Mouse (Mus musculus): ENCODE measurements around the gene Tnrc6c. TPM values are rescaled to one million over a fixed set of nuclear protein-coding genes. Genes with fewer than 3 reads are reported as not detected.

Tnrc6c gene
- total RNA-seq, 2 experiments from 2014 or later = 67.5 to 75.6 TPM

DNA sequence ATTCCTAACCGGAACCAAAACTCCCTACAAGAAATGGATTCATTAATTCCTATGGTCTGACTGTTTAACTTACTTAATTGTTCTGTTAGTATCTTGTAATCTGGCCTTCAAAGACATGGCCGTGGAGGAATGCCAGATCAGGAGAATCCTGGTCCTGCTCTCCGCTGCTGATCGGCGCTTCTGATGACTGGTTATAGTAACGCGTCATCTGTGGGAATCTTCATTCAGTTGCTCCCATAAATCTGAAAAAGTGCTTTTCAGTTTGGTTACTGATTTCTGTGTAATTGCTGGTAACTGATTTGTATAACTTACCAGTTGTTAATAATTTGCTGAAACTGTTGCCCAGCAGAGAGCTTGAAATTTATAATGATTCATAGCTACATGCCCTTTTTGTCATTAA lies 77.4 kb downstream of the Tnrc6c start:
- no peak for DNase-seq

DNA sequence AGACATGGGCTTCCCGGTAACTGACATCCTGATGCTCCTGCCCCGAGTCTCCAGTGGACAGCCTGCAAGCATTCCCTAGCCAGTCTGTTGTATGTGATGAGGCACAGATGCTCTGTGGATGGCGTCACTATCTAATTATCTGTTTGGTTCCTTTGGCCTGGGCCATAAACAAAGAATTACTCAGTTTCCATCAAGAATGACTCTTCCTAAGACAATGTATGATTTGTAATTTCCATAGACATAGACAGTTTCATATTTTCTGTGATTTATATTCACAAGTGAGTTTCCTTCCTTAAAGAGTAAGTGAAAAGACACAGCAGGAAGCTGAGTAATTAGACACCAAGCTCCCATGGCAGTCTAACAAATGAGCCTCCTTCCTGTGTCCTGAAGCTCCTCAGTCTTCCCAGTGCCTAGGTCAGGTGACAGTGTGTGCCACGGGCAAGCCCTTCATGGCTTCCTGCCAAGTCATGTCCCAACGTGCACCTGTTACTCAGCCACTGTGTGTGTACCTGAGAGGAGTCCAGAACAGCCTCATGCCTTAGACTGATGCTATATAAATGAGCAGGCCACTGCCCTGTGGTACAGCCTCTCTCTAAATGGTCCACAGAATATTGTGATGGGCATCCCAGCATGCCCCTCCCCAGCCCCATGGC lies 82.1 kb downstream of the Tnrc6c start:
- DNase-seq = no peak

DNA sequence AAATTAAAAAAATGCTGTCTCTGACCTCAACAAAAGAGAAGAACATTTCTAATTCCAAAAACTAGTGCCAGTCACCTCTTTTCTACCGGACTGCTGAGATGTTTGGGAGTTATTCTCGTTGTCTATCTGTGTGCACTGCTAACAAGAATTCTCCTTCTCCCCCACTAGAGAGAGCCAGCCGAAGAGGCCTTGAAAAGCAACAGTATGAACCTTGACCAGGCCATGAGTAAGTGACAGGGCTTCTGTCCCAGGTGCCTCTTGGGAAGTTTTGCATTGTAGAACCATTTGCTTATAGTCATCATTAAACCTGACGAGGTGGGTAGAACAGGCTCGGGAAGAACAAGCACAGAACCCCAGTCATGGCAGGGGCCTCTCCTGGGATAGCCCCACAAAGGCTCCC lies 84.0 kb downstream of the Tnrc6c start:
- DNase-seq = no peak

DNA sequence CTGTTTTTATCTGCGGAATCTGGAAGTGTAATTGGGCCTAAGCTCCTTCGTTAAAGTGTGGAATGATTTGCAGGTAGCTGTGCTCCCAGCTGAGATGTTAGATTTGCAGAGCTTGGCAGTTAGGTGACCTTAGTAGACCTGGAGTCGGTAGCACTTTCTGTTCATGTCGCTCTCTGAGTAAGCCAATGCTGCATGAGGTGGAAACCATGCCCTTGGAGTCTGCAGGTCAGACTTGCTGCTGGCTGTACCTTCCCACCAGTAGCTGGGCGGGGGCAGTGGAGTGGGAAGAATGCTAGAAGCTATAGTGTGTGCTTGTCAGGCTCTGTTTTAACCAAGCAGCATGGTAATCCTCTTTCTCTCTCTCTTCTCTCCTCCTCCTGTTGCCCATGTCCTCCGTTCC lies 87.0 kb downstream of the Tnrc6c start:
- DNase-seq = no peak

DNA sequence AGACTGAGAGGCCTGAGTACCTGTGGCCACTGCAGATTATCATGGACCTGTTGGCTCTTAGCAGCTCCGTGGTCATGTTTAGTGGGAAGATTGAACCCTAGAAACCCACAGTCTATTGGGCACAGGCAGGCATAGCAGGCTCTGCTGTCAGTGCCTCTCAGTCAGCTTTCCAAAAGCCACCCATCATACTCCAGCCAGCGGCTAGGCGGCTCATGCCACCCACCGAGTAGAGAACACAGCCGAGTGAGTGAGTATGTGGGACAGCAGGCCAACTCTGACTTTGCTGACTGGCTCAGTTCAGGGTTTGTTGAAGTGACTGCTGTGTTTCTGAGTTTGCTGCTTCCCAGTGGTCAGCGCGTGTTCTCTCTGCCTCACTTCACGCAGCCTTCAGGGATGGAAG lies 88.2 kb downstream of the Tnrc6c start:
- DNase-seq = no peak

DNA sequence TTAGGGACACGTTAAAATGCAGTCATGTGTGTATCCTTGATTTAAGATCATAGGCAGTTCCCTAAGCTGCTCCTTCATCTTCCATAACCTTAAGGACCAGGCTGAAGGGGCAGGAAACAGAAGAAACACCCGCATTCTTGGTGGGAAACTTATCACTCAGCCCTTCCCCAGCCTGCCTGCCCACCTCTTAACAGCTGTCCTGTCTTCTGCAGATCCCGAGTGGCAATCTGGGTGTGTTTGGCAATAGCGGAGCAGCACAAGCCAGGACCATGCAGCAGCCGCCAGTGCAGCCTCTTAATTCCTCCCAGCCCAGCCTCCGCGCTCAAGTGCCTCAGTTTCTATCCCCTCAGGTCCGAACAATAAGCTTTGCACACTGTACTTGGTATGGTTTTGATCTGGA lies 88.6 kb downstream of the Tnrc6c start:
- no peak for DNase-seq

DNA sequence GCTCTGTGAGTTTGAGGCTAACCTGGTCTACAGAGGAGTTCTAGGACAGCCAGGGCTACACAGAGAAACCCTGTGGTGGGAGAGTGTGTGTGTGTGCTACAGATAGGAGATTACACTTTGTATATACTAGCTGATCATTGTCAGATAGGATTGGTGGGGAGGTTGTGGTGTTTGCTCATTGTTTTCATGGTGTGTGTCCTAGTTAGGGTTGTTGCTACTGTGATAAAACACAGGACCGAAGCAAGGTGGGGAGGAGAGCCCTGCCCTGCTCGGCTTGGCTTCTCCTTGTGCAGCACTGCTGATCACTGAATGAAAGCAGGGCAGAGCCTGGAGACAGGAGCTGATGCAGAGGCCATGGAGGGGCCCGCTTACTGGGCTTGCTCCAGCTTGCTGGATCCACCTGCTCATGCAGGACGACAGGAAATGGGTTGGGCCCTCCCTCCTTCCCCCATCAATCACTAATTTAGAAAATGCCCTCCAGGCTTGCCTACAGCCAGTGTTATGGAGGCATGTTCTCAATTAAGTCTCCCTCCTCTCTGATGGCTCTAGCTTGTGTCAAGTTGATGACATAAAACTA lies 89.5 kb downstream of the Tnrc6c start:
- DNase-seq = no peak

DNA sequence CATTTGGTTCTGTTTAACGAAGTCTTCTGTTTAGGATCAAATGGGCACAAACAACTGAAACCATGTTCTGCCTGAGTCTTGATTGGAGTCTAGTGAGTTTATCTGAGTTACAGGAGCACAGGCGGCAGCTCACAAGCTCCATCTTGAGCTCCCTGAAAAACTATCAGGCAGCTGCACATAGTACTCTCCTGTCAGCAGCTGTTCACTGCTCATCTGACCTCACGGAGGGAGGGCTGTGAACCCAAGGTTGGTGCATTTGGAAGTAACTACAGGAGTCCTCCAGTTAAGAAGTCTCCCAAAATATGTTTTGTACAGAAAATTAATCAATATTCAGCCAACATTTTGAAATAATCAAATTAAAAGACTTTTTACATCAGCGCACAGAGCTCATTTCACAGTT lies 94.5 kb downstream of the Tnrc6c start:
- DNase-seq = no peak

DNA sequence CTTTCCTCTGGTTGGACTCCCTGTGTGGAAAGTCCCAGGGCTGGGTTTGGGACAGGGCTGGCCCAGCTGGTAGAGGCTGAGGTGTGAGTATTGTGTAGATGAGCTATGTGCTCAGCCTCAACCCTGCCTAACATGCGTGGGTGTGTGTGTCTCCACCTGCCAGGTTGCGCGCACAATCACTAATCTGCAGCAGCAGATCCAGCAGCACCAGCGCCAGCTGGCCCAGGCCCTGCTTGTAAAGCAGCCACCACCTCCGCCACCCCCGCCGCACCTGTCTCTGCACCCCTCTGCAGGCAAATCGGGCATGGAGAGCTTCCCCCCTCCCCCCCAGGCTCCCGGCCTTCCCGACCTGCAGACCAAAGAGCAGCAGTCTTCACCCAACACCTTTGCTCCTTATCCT lies 95.3 kb downstream of the Tnrc6c start:
- DNase-seq = peak; percentile 84 to 86

DNA sequence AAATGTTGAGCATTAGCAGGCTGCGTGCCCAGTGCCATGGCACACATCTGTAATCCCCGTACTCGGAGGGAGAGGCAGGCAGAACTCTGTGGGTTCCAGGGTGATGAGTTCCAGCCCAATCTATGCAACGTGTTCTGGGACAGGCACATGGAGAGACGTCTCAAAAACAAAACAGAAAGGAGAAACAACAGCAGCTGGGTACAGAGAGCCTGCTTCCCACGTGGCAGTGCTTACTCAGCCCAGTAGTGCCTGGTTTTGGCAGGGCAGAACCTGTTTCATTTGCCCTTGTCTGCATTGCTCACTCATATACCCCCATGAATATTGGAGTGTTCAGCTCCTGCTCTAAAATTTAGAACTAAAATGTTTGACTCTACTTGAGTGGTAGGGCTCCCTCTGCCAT lies 97.5 kb downstream of the Tnrc6c start:
- no peak for DNase-seq

DNA sequence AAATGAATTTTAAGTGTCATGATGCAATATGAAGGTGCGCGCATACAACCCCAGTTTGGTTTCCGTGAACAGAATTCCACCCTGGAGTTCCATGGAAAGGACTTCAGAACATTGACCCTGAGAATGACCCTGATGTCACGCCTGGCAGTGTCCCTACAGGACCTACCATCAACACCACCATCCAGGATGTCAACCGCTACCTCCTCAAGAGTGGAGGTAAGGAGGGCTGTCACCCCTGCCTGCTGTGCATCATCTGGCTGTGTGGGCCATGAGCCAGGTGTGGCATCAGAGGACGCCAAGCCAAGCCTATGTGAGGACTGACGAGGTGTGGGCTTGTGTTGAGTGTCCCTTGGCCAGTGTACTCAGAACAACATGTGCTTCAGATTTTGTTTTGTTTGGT lies 101.8 kb downstream of the Tnrc6c start:
- no peak for DNase-seq

DNA sequence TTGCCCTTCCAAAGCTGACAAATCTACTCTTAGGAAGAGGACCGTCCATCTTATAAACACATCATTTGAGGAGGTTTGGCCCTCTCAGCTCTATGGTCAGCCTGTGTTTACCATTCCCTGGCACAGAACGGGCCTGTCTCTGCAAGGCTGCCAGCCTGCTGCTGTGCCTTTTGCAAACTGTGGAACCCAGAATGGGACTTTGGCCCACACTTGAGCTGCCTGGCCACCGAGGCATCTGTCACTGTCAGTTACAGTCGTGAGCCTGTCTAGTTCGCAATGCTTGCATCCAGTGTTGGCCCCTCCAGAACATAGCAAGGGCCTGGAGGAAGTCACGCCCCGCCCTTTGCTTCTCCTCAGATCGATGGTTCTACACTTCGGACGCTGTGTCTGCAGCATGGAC lies 105.2 kb downstream of the Tnrc6c start:
- DNase-seq = no peak

DNA sequence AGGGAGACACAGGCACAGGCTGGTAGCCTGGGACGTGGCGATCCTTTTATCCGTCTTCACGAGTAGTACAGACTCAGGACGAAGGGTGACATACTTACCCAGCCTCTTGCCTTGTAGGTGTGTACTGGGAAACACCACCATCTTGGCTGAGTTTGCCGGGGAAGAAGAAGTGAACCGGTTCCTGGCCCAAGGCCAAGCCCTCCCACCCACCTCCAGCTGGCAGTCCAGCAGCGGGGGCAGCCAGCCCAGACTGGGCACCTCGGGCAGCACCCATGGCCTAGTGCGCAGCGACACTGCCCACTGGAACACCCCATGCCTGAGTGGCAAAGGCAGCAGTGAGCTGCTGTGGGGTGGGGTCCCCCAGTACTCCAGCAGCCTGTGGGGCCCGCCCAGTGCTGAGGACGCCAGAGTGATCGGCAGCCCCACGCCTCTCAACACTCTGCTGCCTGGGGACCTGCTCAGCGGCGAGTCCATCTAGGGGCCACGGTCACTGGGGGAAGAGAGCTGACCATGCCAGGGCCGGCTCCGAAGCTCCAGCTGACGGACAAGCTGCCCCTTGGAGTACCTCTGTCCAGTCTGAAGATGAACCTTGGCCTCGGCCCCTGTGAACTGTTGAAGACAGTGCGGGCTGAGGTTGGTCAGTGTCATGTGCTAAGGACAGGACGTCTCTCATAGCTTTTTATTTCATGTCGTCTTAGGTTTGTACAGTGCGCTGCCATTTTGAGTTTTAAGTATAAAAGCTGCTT lies 106.5 kb downstream of the Tnrc6c start:
- DNase-seq = no peak

DNA sequence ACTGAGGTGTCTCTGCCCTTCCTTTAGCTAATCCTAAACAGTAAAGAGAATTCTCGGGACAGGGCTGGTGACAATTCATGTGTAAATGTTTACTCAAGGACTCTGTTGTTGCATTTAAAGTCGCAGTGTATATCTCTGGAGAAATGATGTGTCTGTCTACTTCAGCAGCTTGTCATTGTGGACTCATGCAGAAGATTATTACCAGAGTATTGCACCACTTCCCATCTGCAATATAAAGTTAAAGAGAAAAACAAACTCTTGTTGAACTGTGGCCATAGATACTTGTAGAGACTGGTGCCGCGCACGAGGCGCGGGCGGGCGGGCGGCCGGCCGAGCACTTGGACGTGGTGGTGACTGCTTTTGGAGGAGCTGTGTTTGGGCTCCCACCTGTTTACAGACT lies 107.7 kb downstream of the Tnrc6c start:
- DNase-seq = no peak

DNA sequence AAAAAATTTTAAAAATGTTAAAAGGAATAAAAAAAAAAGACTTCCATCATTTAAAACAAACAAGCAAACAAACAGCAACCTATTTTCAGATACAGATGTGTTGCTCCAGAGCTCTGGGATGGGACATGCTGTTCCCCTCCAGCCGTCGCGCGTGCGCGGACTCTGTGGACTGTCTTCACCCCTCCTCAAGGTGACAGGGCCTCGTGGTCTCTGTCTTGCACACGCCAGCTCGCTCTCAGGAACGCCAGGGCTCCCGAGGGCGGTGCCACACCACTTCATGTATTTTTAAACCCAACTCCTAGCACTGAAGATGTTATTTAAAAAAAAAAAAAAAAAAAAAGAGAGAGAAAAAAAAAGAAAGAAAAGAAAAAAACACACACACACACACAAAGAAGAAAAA lies 108.2 kb downstream of the Tnrc6c start:
- no peak for DNase-seq

DNA sequence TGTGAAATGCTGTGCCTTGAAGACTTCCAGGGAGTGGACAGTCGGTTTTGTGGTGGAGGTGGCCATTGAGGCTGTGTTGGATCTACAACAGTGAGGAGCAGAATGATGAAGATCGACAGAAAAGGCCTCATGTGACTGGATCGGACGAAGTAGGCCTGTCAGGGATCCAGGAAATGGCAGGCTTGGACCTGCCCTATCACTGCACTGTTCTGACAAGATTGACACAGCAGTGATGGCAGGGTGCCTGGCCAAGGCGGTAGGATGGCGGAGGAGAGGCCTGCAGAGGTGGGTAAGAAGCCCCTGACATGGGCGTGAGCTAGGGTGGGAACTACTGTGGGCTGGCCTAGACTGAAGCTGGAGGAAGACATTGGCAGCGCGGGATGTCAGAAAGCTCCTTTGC lies 110.2 kb downstream of the Tnrc6c start:
- no peak for DNase-seq

DNA sequence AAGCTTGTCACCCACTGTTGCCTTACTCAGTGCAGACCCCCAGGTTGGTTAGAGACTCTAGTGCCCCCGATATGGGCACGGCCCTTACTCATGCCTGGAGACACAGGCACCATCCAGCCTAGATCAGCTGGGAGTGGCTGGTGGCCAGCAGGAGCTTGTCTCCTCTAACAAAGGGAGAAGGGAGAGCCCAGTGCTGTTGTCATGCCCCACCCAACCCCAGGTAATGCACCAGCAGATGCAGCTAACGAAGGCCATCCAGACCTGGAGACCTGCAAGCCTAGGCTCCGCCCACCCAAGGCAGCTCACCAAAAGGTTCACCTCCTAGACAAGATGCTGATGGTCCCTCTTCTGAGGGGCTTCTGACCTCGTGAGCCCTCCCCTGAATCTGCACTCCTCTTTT lies 111.3 kb downstream of the Tnrc6c start:
- no peak for DNase-seq

DNA sequence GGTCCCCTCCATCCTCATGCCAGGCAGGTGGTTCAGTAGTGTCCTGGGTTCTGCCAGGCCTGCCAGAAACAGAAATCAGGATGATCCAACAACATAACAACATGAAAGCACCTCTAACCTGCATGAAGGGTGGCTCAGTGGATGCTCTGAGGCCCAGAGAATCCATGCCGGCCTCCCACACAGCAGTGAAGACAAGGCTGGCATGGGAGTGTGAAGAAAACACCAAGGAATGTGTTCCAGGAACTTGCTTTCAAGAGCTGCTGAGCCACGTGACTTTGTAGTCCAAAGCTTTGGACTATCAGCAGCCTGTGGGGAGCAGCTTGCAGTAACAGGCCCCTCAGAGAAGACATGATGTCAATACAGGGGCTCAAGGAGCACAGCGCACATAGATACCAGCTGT lies 112.2 kb downstream of the Tnrc6c start:
- DNase-seq = no peak

DNA sequence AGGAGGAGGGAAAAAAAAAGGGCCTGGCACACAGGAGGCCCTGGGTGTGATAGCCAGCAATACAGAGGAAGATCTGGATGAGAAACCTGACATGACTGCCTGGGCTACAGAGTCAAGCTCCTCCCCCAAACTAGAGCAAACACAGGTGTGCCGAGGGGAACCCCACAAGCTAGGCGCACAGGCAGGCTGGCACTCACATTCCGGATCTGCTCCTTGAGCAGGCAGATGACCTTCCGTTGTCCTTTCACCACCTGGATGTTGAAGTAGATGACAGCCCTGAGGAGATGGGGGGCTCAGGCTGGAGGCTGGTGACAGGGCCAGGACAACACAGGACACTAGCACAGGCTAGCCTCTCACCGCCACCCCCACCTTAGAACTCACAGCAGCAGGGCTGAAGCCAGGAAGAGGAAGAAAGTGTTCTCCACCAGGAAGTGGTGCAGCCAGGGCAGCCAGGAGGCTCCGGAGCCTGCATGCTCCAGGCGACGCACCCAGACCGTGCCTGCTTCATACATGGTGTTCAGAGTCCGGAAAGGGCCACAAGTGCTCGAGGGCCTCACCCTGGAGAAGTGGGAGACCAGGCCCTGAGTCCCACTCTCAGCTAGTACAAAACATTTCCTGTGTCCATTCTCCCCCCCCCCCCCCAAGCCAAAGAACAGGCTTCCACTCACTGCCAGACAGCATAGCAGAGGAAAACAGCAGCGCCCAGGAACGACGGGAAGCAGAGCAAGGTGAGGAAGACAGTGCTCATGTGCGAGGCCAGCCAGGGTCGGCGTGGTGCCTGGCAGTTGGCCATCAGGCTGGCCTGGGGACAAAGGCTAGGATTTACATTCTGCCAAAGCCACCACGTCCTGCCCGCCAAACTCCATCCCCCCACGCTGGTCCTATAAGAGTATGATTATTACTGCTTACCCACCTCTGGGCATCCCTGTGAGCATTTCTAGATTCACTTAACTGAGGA lies 114.9 kb downstream of the Tnrc6c start:
- DNase-seq = no peak

DNA sequence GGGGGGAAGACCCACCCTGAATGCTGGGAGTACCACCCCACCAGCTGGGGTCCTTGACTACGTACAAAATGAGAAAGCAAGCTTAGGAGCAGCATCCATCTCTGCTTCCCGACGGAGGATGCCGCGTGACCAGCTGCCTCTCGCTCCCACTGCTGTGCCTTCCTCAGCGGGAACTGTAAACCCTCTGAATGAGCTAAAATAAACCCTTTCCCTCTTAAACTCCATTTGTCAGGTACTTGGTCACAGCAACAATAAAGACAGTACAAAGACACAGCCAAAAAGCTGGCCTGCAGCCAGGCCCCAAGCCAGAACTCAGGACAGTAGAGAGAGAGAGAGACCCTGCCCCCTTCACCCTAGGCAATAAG lies 115.6 kb downstream of the Tnrc6c start:
- DNase-seq = no peak

DNA sequence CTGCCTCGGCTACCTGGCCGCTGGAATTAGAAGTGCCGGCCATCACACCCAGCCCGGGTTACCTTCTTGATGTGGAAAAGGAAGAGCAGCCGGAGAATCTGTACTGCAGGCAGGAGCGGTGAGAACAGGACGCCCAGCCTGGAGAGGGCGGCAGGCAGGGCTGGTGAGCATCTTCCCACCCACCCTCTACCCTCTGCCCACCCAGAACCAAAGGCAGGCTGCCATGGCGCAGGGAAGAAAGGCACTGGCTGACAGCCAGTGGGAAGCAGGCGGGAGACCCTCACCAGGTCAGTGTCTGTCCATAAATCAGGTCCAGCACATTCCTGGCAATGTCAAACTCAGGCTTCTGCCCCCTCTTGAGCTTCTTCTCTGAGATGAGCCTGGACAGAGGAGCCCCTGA lies 116.3 kb downstream of the Tnrc6c start:
- DNase-seq = no peak

DNA sequence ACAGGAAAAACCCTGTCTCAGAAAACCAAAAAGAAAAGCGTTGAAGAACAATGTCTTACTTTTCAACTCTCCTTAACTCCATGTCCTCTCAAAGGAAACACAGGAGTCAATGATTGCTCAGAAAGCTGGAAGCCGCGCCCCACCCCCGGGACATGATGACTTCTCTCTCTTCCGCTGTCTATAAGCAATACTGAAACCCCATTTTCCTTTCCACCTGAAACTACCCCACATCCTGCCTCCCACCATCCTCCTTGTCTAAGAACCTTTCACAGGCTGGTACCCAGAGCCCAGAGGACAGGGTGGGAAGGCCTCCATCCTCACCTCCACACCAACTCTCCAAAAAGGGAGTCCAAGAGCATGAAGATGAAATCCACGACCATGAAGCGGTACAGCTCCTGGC lies 118.3 kb downstream of the Tnrc6c start:
- DNase-seq = no peak

DNA sequence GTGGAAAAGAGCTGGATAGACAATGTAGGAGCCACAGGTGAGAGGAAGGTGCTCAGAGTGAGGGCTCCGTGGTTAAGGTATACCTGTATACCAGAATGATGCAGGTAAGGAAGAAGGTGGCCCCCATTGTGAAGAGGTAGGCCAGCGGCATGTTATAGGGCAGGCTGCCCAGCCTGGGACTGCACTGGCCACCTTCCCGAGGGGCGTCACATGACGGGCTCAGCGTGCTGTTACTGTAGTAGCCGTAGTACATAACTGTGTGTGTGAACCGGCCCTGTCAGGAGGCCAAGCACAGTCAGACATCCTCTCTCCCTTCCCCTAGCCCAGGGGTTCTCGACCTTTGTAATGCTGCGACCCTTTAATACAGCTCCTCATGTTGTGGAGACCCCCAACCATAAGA lies 120.8 kb downstream of the Tnrc6c start:
- DNase-seq = no peak

All from layer of hippocampus, postnatal 36 days (tissue).